Mouse (Mus musculus): Measurements from ENCODE around the gene Fabp6. TPM values are rescaled to one million over a fixed set of nuclear protein-coding genes. Genes with fewer than 3 reads are reported as not detected.

Fabp6 gene
- not detected in 2 replicates for polyA plus RNA-seq (2015; fragmentation: Nextera tagmentation; extraction: Ambion mirVana)

GRCm38 (mm10) chr11:43601440-43601839 lies at the start of gene Fabp6:
TSS of gene Fabp6 (minus strand) at chr11:43601540.

GRCm38 (mm10) chr11:43586324-43587090 lies 14.8 kb downstream of the Fabp6 start, which contains the start of gene 4933415A04Rik:
TSS of gene 4933415A04Rik (plus strand) at chr11:43587040.

Other genes with a start within 250 kb of the Fabp6 start
- 78.7 and 85.3 TPM in 2 replicates for gene Pttg1, start 175.3 kb downstream of the Fabp6 start, polyA plus RNA-seq (2015; fragmentation: Nextera tagmentation; extraction: Ambion mirVana)
- 32.1 and 33.7 TPM in 2 replicates for gene Slu7, start 167.8 kb downstream of the Fabp6 start, polyA plus RNA-seq (2015; fragmentation: Nextera tagmentation; extraction: Ambion mirVana)
- 2.1 and 3.0 TPM in 2 replicates for gene C1qtnf2, start 127.3 kb downstream of the Fabp6 start, polyA plus RNA-seq (2015; fragmentation: Nextera tagmentation; extraction: Ambion mirVana)
- gene Ccnjl, start 72.8 kb downstream of the Fabp6 start, polyA plus RNA-seq (2015; fragmentation: Nextera tagmentation; extraction: Ambion mirVana): 3.1 and 3.6 TPM in 2 replicates
- gene 4933415A04Rik, start 14.5 kb downstream of the Fabp6 start, polyA plus RNA-seq (2015; fragmentation: Nextera tagmentation; extraction: Ambion mirVana): 1.4 and 1.9 TPM in 2 replicates
- gene Pwwp2a, start 80.5 kb upstream of the Fabp6 start, polyA plus RNA-seq (2015; fragmentation: Nextera tagmentation; extraction: Ambion mirVana): 17.3 and 19.1 TPM in 2 replicates
- gene Ttc1, start 146.5 kb upstream of the Fabp6 start, polyA plus RNA-seq (2015; fragmentation: Nextera tagmentation; extraction: Ambion mirVana): 51.0 and 52.9 TPM in 2 replicates